Mouse (Mus musculus) midbrain, postnatal 0 days (tissue): ENCODE results near the gene Cdc37l1. TPM values are rescaled to one million over a fixed set of nuclear protein-coding genes. Genes with fewer than 3 reads are reported as not detected.

ENCODE experiments used
- ATAC-seq: fragments of 200-750 bp; cut with Nextera tagmentation; 2 replicates; pipeline ENCODE4 v1.8.0; 2017; ENCODE audit warnings: moderate number of reproducible peaks, mild to moderate bottlenecking, moderate TSS enrichment, moderate library complexity; ENCODE audit not compliant: low FRiP score
- DNase-seq: peaks from one replicate; pipeline ENCODE4 v3.0.0-alpha.2; 2015; ENCODE audit warnings: low spot score
- H3K27ac ChIP-seq: fragments of 300-500 bp; sonication (generic); 2 replicates; pipeline ENCODE4 v1.5.1; 2014; ENCODE audit warnings: low read depth, mild to moderate bottlenecking, low read length, mixed read lengths
- H3K27me3 ChIP-seq: fragments of 300-500 bp; sonication (generic); 2 replicates; pipeline ENCODE4 v1.6.1; 2014; ENCODE audit warnings: low read length, control low read depth, mixed read lengths; ENCODE audit not compliant: insufficient read depth
- H3K36me3 ChIP-seq: fragments of 300-500 bp; sonication (generic); 2 replicates; pipeline ENCODE4 v1.6.1; 2014; ENCODE audit warnings: low read length, control low read depth, mixed read lengths; ENCODE audit not compliant: insufficient read depth
- H3K4me1 ChIP-seq: fragments of 300-500 bp; sonication (generic); 2 replicates; pipeline ENCODE4 v1.6.1; 2014; ENCODE audit warnings: mild to moderate bottlenecking, control low read depth, antibody characterized with exemption, low read length, mixed read lengths; ENCODE audit not compliant: insufficient read depth
- H3K4me2 ChIP-seq: fragments of 300-500 bp; sonication (generic); 2 replicates; pipeline ENCODE4 v1.6.1; 2014; ENCODE audit warnings: low read depth, mild to moderate bottlenecking, low read length, mixed read lengths; ENCODE audit not compliant: poor library complexity, severe bottlenecking
- H3K4me3 ChIP-seq: fragments of 300-500 bp; sonication (generic); 2 replicates; pipeline ENCODE4 v1.5.1; 2014; ENCODE audit warnings: low read depth, mild to moderate bottlenecking, low read length, moderate library complexity
- H3K9ac ChIP-seq: fragments of 300-500 bp; sonication (generic); replicated peaks from 2 replicates; pipeline ENCODE4 v1.6.1; 2014; ENCODE audit warnings: mild to moderate bottlenecking, low read length, moderate library complexity, mixed read lengths; ENCODE audit not compliant: poor library complexity, severe bottlenecking
- H3K9me3 ChIP-seq: fragments of 300-500 bp; sonication (generic); 2 replicates; pipeline ENCODE4 v1.6.1; 2016; ENCODE audit warnings: low read length, control low read depth
- CTCF ChIP-seq: IDR thresholded peaks from 2 replicates; pipeline ENCODE4 v1.5.1; 2016; ENCODE audit warnings: antibody characterized with exemption, mild to moderate bottlenecking
- WGBS: fragments of 180-500 bp; shearing (Covaris S2); extraction: QIAGEN DNeasy Blood & Tissue Kit; methylation state at CpG from one replicate; pipeline ENCODE4 v1.1.7; 2014; 5-methylcytosine and 5-hydroxymethylcytosine counted together
- polyA plus RNA-seq: library from polyadenylated mRNA; unstranded; fragments of >200 nt; fragmentation: Nextera tagmentation; extraction: Ambion mirVana; gene quantifications from 2 replicates; pipeline ENCODE4 v1.2.1, GENCODE M21; 2015
- total RNA-seq: library from RNA; depleted of rRNA; stranded (reverse); fragments of >200 nt; gene quantifications from 2 replicates; pipeline ENCODE4 v1.2.3, GENCODE M21; 2014

The Cdc37l1 gene
- total and polyA plus RNA-seq, 2 experiments from 2014 or later: 34.2 to 52.2 TPM

- 91% methylated on average over 12 of the region's 12 CpGs for WGBS
- Histone ChIP-seq H3K27me3 (no peaks in the 10 kb centered on the region), H3K9ac (no peak overlapping the region), H3K27ac (no peak overlapping the region), H3K9me3 (no peaks in the 10 kb centered on the region), H3K4me2 (no peak overlapping the region), H3K4me1 (no peaks in the 10 kb centered on the region), H3K4me3 (no peak overlapping the region), H3K36me3 (no peaks in the 10 kb centered on the region)
- DNase-seq: no peak
- no peak for TF ChIP-seq CTCF
- no peak for ATAC-seq
Measured at GRCm38 (mm10) chr19:29052786-29053185, 62.6 kb downstream of the Cdc37l1 start.

- H3K27ac ChIP-seq: no peak overlapping the region
- TF ChIP-seq CTCF: no peak
Measured at GRCm38 (mm10) chr19:29054594-29054993, 64.4 kb downstream of the Cdc37l1 start.

GRCm38 (mm10) chr19:29055469-29055868 lies 65.3 kb downstream of the Cdc37l1 start:
- DNase-seq (no peak), ATAC-seq (no peak)
- Histone ChIP-seq H3K9me3 (no peaks in the 10 kb centered on the region), H3K4me3 (no peak overlapping the region), H3K4me2 (no peak overlapping the region), H3K36me3 (no peaks in the 10 kb centered on the region), H3K9ac (no peak overlapping the region), H3K4me1 (no peaks in the 10 kb centered on the region), H3K27me3 (no peaks in the 10 kb centered on the region), H3K27ac (no peak overlapping the region)
- no peak for TF ChIP-seq CTCF
- WGBS: 85% methylated on average over 4 of the region's 4 CpGs

More at GRCm38 (mm10) chr19:29054594-29054993, 64.4 kb downstream of the Cdc37l1 start:
- DNase-seq (no peak), ATAC-seq (no peak)
- Histone ChIP-seq H3K4me1 (no peaks in the 10 kb centered on the region), H3K9ac (no peak overlapping the region), H3K4me2 (no peak overlapping the region), H3K27me3 (no peaks in the 10 kb centered on the region), H3K9me3 (no peaks in the 10 kb centered on the region), H3K4me3 (no peak overlapping the region), H3K36me3 (no peaks in the 10 kb centered on the region)
- WGBS: 84% methylated on average over 6 of the region's 6 CpGs

- no peak for ATAC-seq
- no peaks in the 10 kb centered on the region for H3K9me3 ChIP-seq
- H3K4me2 ChIP-seq: no peak overlapping the region
- no peak overlapping the region for H3K9ac ChIP-seq
- DNase-seq: no peak
- no peak overlapping the region for H3K4me3 ChIP-seq
- 92% methylated on average over 5 of the region's 5 CpGs for WGBS
- H3K36me3 ChIP-seq: no peaks in the 10 kb centered on the region
- no peaks in the 10 kb centered on the region for H3K27me3 ChIP-seq
- no peaks in the 10 kb centered on the region for H3K4me1 ChIP-seq
- no peak for TF ChIP-seq CTCF
- H3K27ac ChIP-seq: no peak overlapping the region
Measured at GRCm38 (mm10) chr19:29058741-29059140, 68.6 kb downstream of the Cdc37l1 start.

- no peaks in the 10 kb centered on the region for H3K4me1 ChIP-seq
- ATAC-seq (no peak), DNase-seq (no peak)
- no peaks in the 10 kb centered on the region for H3K36me3 ChIP-seq
- no peak overlapping the region for H3K27ac ChIP-seq
- no peaks in the 10 kb centered on the region for H3K27me3 ChIP-seq
- H3K4me2 ChIP-seq: no peak overlapping the region
- no peak overlapping the region for H3K4me3 ChIP-seq
- WGBS: 86% methylated on average over 2 of the region's 2 CpGs
- peak; percentile 34 for TF ChIP-seq CTCF
- H3K9me3 ChIP-seq: no peaks in the 10 kb centered on the region
- no peak overlapping the region for H3K9ac ChIP-seq
Measured at GRCm38 (mm10) chr19:29059688-29060087, 69.5 kb downstream of the Cdc37l1 start.

- Histone ChIP-seq H3K4me2 (no peak overlapping the region), H3K9ac (no peak overlapping the region), H3K4me1 (no peaks in the 10 kb centered on the region), H3K4me3 (no peak overlapping the region), H3K27ac (no peak overlapping the region), H3K36me3 (no peaks in the 10 kb centered on the region), H3K9me3 (no peaks in the 10 kb centered on the region), H3K27me3 (no peaks in the 10 kb centered on the region)
- DNase-seq (no peak), ATAC-seq (no peak)
- WGBS: 13% methylated on average over 6 of the region's 6 CpGs
- no peak for TF ChIP-seq CTCF
Measured at GRCm38 (mm10) chr19:29060299-29060698, 70.1 kb downstream of the Cdc37l1 start.
